Mouse (Mus musculus) CH12.LX (cell line): ENCODE measurements around the gene Matn1. TPM values are rescaled to one million over a fixed set of nuclear protein-coding genes. Genes with fewer than 3 reads are reported as not detected.

ENCODE experiments used
- DNase-seq: peaks from one replicate; pipeline ENCODE4 v3.0.0-alpha.2; 2013; ENCODE audit errors: extremely low read depth
- H3K27ac ChIP-seq: 2 replicates; pipeline ENCODE4 v1.5.1; 2012; ENCODE audit warnings: low read depth, mild to moderate bottlenecking, control low read depth, moderate library complexity; ENCODE audit not compliant: insufficient read depth
- H3K27me3 ChIP-seq: replicated peaks from 2 replicates; pipeline ENCODE3; 2012; ENCODE audit warnings: inconsistent platforms
- H3K36me3 ChIP-seq, 2 experiments: replicated peaks in 1 of 2; 2 replicates each; pipeline versions ENCODE3 to v1.6.1; 2012; ENCODE audit warnings: inconsistent platforms in 1 of 2, low read length in 1 of 2, mild to moderate bottlenecking in 1 of 2, mixed read lengths in 1 of 2, moderate library complexity in 1 of 2; ENCODE audit not compliant: control insufficient read depth in 1 of 2, insufficient read depth in 1 of 2
- H3K4me1 ChIP-seq, 2 experiments: 2 replicates each; pipeline ENCODE4 v1.6.1; 2012; ENCODE audit warnings: inconsistent platforms in 1 of 2, moderate library complexity in 1 of 2; ENCODE audit not compliant: insufficient read depth in 2 of 2, control insufficient read depth in 1 of 2
- H3K4me2 ChIP-seq: 2 replicates; pipeline ENCODE4 v1.6.1; 2012; ENCODE audit warnings: low read depth, mild to moderate bottlenecking, control low read depth; ENCODE audit not compliant: poor library complexity, insufficient read depth, severe bottlenecking
- H3K4me3 ChIP-seq, 3 experiments: fragments of 150-350 bp in 1 of 3; sonication (generic) in 1 of 3; replicated peaks in 1 of 3; 2 replicates each; pipeline versions ENCODE3 to v1.5.1; 2011 to 2012; ENCODE audit warnings: low read depth in 2 of 3, low read length in 2 of 3, mild to moderate bottlenecking in 2 of 3, moderate library complexity in 2 of 3, control low read depth in 1 of 3, improper control_type of control experiment in 1 of 3, inconsistent platforms in 1 of 3, mixed read lengths in 1 of 3; ENCODE audit not compliant: poor library complexity in 1 of 3
- H3K79me2 ChIP-seq: replicated peaks from 2 replicates; pipeline ENCODE4 v1.6.1; 2012; ENCODE audit warnings: mild to moderate bottlenecking, moderate library complexity; ENCODE audit not compliant: control insufficient read depth, poor library complexity, insufficient read depth, severe bottlenecking; ENCODE audit errors: extremely low read depth
- H3K9ac ChIP-seq: 2 replicates; pipeline ENCODE4 v1.6.1; 2012; ENCODE audit warnings: low read depth, mild to moderate bottlenecking, control low read depth, moderate library complexity; ENCODE audit not compliant: insufficient read depth
- H3K9me3 ChIP-seq: replicated peaks from 2 replicates; pipeline ENCODE3; 2012; ENCODE audit warnings: low read length, inconsistent platforms, mixed read lengths
- BHLHE40 ChIP-seq: IDR thresholded peaks from 2 replicates; pipeline ENCODE4 v1.6.1; 2011; ENCODE audit warnings: mild to moderate bottlenecking, low read depth, low read length, improper control_type of control experiment
- CHD1 ChIP-seq: IDR thresholded peaks from 2 replicates; pipeline ENCODE4 v1.6.1; 2012; ENCODE audit warnings: low read depth, low read length, improper control_type of control experiment, inconsistent platforms
- CHD2 ChIP-seq: IDR thresholded peaks from 2 replicates; pipeline ENCODE4 v1.6.1; 2011; ENCODE audit warnings: low read length, improper control_type of control experiment
- CTCF ChIP-seq, 2 experiments: IDR thresholded peaks in 1 of 2; conservative IDR thresholded peaks in 1 of 2; 2 replicates each; pipeline ENCODE4 v1.5.1; 2011 to 2012; ENCODE audit warnings: low read depth in 2 of 2, low read length in 2 of 2, improper control_type of control experiment in 1 of 2, inconsistent platforms in 1 of 2, mild to moderate bottlenecking in 1 of 2, moderate library complexity in 1 of 2
- E2F4 ChIP-seq: IDR thresholded peaks from 2 replicates; pipeline ENCODE4 v1.6.1; 2011; ENCODE audit warnings: low read depth, low read length, improper control_type of control experiment; ENCODE audit not compliant: insufficient replicate concordance
- ETS1 ChIP-seq: conservative IDR thresholded peaks from 2 replicates; pipeline ENCODE4 v1.6.1; 2012; ENCODE audit warnings: low read depth, mild to moderate bottlenecking, inconsistent platforms, low read length, improper control_type of control experiment, moderate library complexity
- GABPA ChIP-seq: IDR thresholded peaks from 2 replicates; pipeline ENCODE4 v1.6.1; 2012; ENCODE audit warnings: low read depth, low read length, improper control_type of control experiment, inconsistent platforms; ENCODE audit not compliant: insufficient replicate concordance
- IRF4 ChIP-seq: IDR thresholded peaks from 2 replicates; pipeline ENCODE4 v1.6.1; 2014; ENCODE audit warnings: low read depth, mild to moderate bottlenecking, inconsistent platforms, low read length, improper control_type of control experiment
- JUN ChIP-seq: IDR thresholded peaks from 2 replicates; pipeline ENCODE4 v1.6.1; 2011; ENCODE audit warnings: low read depth, mild to moderate bottlenecking, low read length, improper control_type of control experiment, moderate library complexity; ENCODE audit not compliant: insufficient read depth
- KAT2A ChIP-seq: IDR thresholded peaks from 2 replicates; pipeline ENCODE4 v1.6.1; 2012; ENCODE audit warnings: low read length, improper control_type of control experiment, inconsistent platforms; ENCODE audit not compliant: insufficient replicate concordance
- MAFK ChIP-seq: IDR thresholded peaks from 2 replicates; pipeline ENCODE4 v1.6.1; 2011; ENCODE audit warnings: low read length, improper control_type of control experiment; ENCODE audit not compliant: insufficient replicate concordance
- MAX ChIP-seq: IDR thresholded peaks from 2 replicates; pipeline ENCODE4 v1.6.1; 2011; ENCODE audit warnings: low read length, improper control_type of control experiment
- MAZ ChIP-seq: IDR thresholded peaks from 2 replicates; pipeline ENCODE4 v1.6.1; 2012; ENCODE audit warnings: low read depth, mild to moderate bottlenecking, inconsistent platforms, low read length, improper control_type of control experiment, moderate library complexity
- MXI1 ChIP-seq: IDR thresholded peaks from 2 replicates; pipeline ENCODE4 v1.6.1; 2011; ENCODE audit warnings: mild to moderate bottlenecking, low read depth, low read length, improper control_type of control experiment
- MYC ChIP-seq: IDR thresholded peaks from 2 replicates; pipeline ENCODE4 v1.6.1; 2011; ENCODE audit warnings: low read depth, mild to moderate bottlenecking, improper control_type of control experiment, low read length
- NELFE ChIP-seq: IDR thresholded peaks from 2 replicates; pipeline ENCODE4 v1.6.1; 2011; ENCODE audit warnings: low read depth, low read length, improper control_type of control experiment
- POLR2A ChIP-seq: IDR thresholded peaks from 2 replicates; pipeline ENCODE4 v1.6.1; 2011; ENCODE audit warnings: low read depth, mild to moderate bottlenecking, improper control_type of control experiment, low read length
- POLR2AphosphoS2 ChIP-seq: IDR thresholded peaks from 2 replicates; pipeline ENCODE4 v1.6.1; 2011; ENCODE audit warnings: low read depth, low read length, improper control_type of control experiment
- RAD21 ChIP-seq: IDR thresholded peaks from 2 replicates; pipeline ENCODE4 v1.6.1; 2011; ENCODE audit warnings: low read depth, mild to moderate bottlenecking, low read length, improper control_type of control experiment, moderate library complexity
- RCOR1 ChIP-seq: conservative IDR thresholded peaks from 2 replicates; pipeline ENCODE4 v1.6.1; 2012; ENCODE audit warnings: low read depth, mild to moderate bottlenecking, inconsistent platforms, low read length, improper control_type of control experiment
- SIN3A ChIP-seq: IDR thresholded peaks from 2 replicates; pipeline ENCODE4 v1.6.1; 2012; ENCODE audit warnings: low read length, improper control_type of control experiment, inconsistent platforms
- SMC3 ChIP-seq: IDR thresholded peaks from 2 replicates; pipeline ENCODE4 v1.6.1; 2011; ENCODE audit warnings: low read depth, low read length, improper control_type of control experiment
- TBP ChIP-seq: conservative IDR thresholded peaks from 2 replicates; pipeline ENCODE4 v1.6.1; 2011; ENCODE audit warnings: low read depth, low read length, improper control_type of control experiment
- USF1 ChIP-seq: IDR thresholded peaks from 2 replicates; pipeline ENCODE4 v1.6.1; 2014; ENCODE audit warnings: low read depth, mild to moderate bottlenecking, inconsistent platforms, low read length, improper control_type of control experiment
- USF2 ChIP-seq: conservative IDR thresholded peaks from 2 replicates; pipeline ENCODE4 v1.6.1; 2011; ENCODE audit warnings: low read depth, low read length, improper control_type of control experiment
- ZC3H11A ChIP-seq: IDR thresholded peaks from 2 replicates; pipeline ENCODE4 v1.6.1; 2012; ENCODE audit warnings: low read depth, mild to moderate bottlenecking, inconsistent platforms, low read length, improper control_type of control experiment
- ZMIZ1 ChIP-seq: IDR thresholded peaks from 2 replicates; pipeline ENCODE4 v1.6.1; 2012; ENCODE audit warnings: low read depth, mild to moderate bottlenecking, inconsistent platforms, low read length, improper control_type of control experiment
- ZNF384 ChIP-seq: IDR thresholded peaks from 2 replicates; pipeline ENCODE4 v1.6.1; 2012; ENCODE audit warnings: low read depth, low read length, improper control_type of control experiment, inconsistent platforms
- dilution Hi-C: fragments of 300-500 bp; cut with MboI; formaldehyde crosslinking; loops from 2 replicates; pipeline ENCODE4 v1.14.3; 2020; ENCODE audit warnings: low sequenced_read_pairs; ENCODE audit not compliant: extremely low pct_unique_long_range_greater_than_20kb, extremely low pct_ligation_motif_present
- in situ Hi-C: fragments of 300-500 bp; cut with MboI; formaldehyde crosslinking; loops from 3 replicates; pipeline ENCODE4 v1.14.3; 2019; ENCODE audit warnings: low sequenced_read_pairs, low pct_ligation_motif_present, low pct_unique_long_range_greater_than_20kb, mixed read lengths
- polyA plus RNA-seq: library from polyadenylated mRNA; unstranded; fragments of >175 nt; gene quantifications from 2 replicates; pipeline ENCODE4 v1.2.1, GENCODE M21; 2012; ENCODE audit warnings: low read depth; ENCODE audit not compliant: insufficient read length
- total RNA-seq, 2 experiments: library from RNA; depleted of rRNA; stranded (reverse); fragments of 300-350 nt in 1 of 2; fragments of >200 nt in 1 of 2; gene quantifications; 2 replicates each; pipeline ENCODE4 v1.2.3; 2012 to 2014

Gene Matn1
- total and polyA plus RNA-seq, 3 experiments, result 0.52 to 3.5 (median 0.76) TPM

GRCm38 (mm10) chr4:130910666-130911065 lies 33.5 kb upstream of the Matn1 start (continued):
- TF ChIP-seq RAD21, result no peak
- peak; percentile 79; the same call in 1 of the 2 replicates for TF ChIP-seq CHD2
- TF ChIP-seq GABPA, result no peak
- peak; percentile 48; the same call in 1 of the 2 replicates for TF ChIP-seq POLR2AphosphoS2
- TF ChIP-seq ZMIZ1, result peak; percentile 74
- peak; percentile 68; the same call in 1 of the 2 replicates for TF ChIP-seq RCOR1
- TF ChIP-seq BHLHE40, result peak; percentile 63
- TF ChIP-seq MAX, result peak; percentile 72; the same call in 1 of the 2 replicates
- peak; percentile 75 for TF ChIP-seq POLR2A
- 0 out of 2 replicates have a peak, but pooled peaks have one; percentile 71 for TF ChIP-seq CHD1
- TF ChIP-seq E2F4, result 0 out of 2 replicates have a peak, but pooled peaks have one; percentile 58

- DNase-seq, result no peak
- Histone ChIP-seq H3K27me3 (no peaks in the 10 kb centered on the region), H3K4me2 (peak overlapping the region; percentile 73), H3K79me2 (peaks cover 58% of the 10 kb centered on the region)
- TF ChIP-seq KAT2A (no peak), CTCF (conservative IDR thresholded peaks at IDR 0.05 in 1 of 2, IDR thresholded peaks at IDR 0.05 in 1 of 2; ENCODE audit: low read depth in 2 of 2, low read length in 2 of 2) (peak in 1 of 2 experiments; percentile 2; a peak in 1 of 4 replicates)
- TF ChIP-seq, all 38 proteins: peak for 1
- Histone ChIP-seq H3K4me3 (peak overlapping the region in 2 of 3 experiments; percentile 48 to 68), H3K9ac (peak overlapping the region; percentile 98), H3K4me1 (peaks cover 18 to 59% of the 10 kb centered on the region in 2 experiments), H3K27ac (peak overlapping the region; percentile 93), H3K36me3 (peaks cover 14 to 26% of the 10 kb centered on the region in 2 experiments), H3K9me3 (no peaks in the 10 kb centered on the region)
- in situ Hi-C loops, result no loop called here
- dilution Hi-C loops, result no loop called here
Observed at GRCm38 (mm10) chr4:130912626-130913025, 31.6 kb upstream of the Matn1 start.

- Histone ChIP-seq H3K4me3 (peak within 1 kb of the TSS; percentile 68 to 84 (median 75)), H3K9ac (peak within 1 kb of the TSS; percentile 98), H3K27ac (peak within 1 kb of the TSS; percentile 93), H3K9me3 (no peaks in the 10 kb centered on the region), H3K36me3 (peaks cover 18 to 31% of the 10 kb centered on the region in 2 experiments), H3K79me2 (peaks cover 62% of the 10 kb centered on the region), H3K4me1 (peaks cover 18 to 59% of the 10 kb centered on the region in 2 experiments), H3K4me2 (peak within 1 kb of the TSS; percentile 73), H3K27me3 (no peaks in the 10 kb centered on the region)
- in situ Hi-C loops, result no loop called here
- DNase-seq, result peak; percentile 90
- dilution Hi-C loops, result no loop called here
- peak; percentile 75 for TF ChIP-seq ETS1
- peak; percentile 54 for TF ChIP-seq MXI1
- peak; percentile 71; the same call in 1 of the 2 replicates for TF ChIP-seq BHLHE40
- TF ChIP-seq JUN, result no peak
- TF ChIP-seq MYC, result no peak
- TF ChIP-seq USF1, result no peak
- peak; percentile 73; the same call in 1 of the 2 replicates for TF ChIP-seq POLR2AphosphoS2
- TF ChIP-seq MAX, result no peak
- peak; percentile 94 for TF ChIP-seq POLR2A
- peak; percentile 62 for TF ChIP-seq IRF4
- TF ChIP-seq RAD21, result no peak; the same call in 1 of the 2 replicates
- 0 out of 2 replicates have a peak, but pooled peaks have one; percentile 6 for TF ChIP-seq CHD1
- no peak for TF ChIP-seq SMC3
- TF ChIP-seq SIN3A, result peak; percentile 84
- no peak for TF ChIP-seq MAFK
- TF ChIP-seq NELFE, result peak; percentile 90
- TF ChIP-seq USF2, result no peak
- peak; percentile 90; the same call in 1 of the 2 replicates for TF ChIP-seq MAZ
- no peak for TF ChIP-seq ZNF384
- peak; percentile 82; the same call in 1 of the 2 replicates for TF ChIP-seq ZMIZ1
- no peak for TF ChIP-seq ZC3H11A
- peak; percentile 82 for TF ChIP-seq TBP
- TF ChIP-seq RCOR1, result no peak
Observed at GRCm38 (mm10) chr4:130913077-130913476, 31.1 kb upstream of the Matn1 start, which contains the start of gene Laptm5. Gene Laptm5, plus strand, starts transcription at chr4:130913125.
